Mouse (Mus musculus) olfactory bulb, adult 2 months (tissue): ENCODE data around the gene Hsd17b3.

Experiments used
- CTCF ChIP-seq: fragments of 200-500 bp; IDR thresholded peaks from 2 replicates; pipeline ENCODE4 v1.5.1; 2012; ENCODE audit warnings: low read depth, mild to moderate bottlenecking, low read length, moderate library complexity; ENCODE audit not compliant: insufficient read depth
- POLR2A ChIP-seq: fragments of 200-500 bp; IDR thresholded peaks from 2 replicates; pipeline ENCODE4 v1.6.1; 2012; ENCODE audit warnings: mild to moderate bottlenecking, low read depth, low read length, moderate library complexity; ENCODE audit not compliant: insufficient read depth

GRCm38 (mm10) chr13:64053959-64054358 lies 35.1 kb downstream of the Hsd17b3 start:
- no peak for TF ChIP-seq CTCF
- no peak for TF ChIP-seq POLR2A
